Mouse (Mus musculus) cerebellum, postnatal 4 days (tissue): ENCODE data around the gene Slu7.

Experiments used
- DNase-seq, 2 experiments: peaks; one replicate each; pipeline ENCODE4 v3.0.0; 2022; ENCODE audit warnings: low spot score in 2 of 2, mixed read lengths in 1 of 2

Gene Slu7

DNA sequence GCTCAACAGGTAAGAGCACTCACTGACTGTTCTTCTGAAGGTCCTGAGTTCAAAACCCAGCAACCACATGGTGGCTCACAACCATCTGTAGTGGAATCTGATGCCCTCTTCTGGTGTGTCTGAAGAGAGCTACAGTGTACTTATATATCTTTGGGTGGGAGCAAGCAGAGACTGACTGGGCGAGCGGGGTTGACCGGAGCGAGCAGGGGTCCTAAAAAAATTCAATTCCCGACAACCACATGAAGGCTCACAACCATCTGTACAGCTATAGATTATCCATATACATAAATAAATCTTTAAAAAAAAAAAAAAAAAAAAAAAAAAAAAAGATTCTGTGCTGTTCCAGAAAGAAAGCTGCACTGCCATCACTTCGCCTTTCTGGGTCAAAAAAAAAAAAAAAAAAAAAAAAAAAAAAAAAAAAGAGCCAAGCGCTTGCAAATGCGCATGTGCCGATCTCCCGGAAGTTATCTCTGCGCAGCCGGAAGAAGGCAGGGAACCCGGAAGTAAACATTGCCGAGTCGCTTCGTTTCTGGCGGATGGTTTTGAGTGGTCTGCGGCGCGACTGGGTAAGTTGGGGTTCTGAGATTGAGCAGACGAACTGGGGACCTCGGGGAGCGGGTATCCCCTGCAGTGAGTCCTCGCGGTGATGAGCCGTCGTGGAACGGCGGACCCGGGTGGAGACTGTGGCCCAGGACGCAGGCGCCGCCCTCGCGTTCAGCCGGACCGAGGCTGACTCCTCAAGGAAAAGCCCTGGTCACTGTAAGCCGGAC lies at the start of gene Slu7:
Slu7 (plus strand) TSS at position 491 of the 770 bp plus-strand sequence.
- DNase-seq, result peak; percentile 29 to 65

- DNase-seq, result peak in 1 of 2 experiments; percentile 34
Measured at GRCm38 (mm10) chr11:43385055-43385649, 48.4 kb upstream of the Slu7 start.

- DNase-seq, result peak in 1 of 2 experiments; percentile 5
Measured at GRCm38 (mm10) chr11:43385716-43386115, 47.8 kb upstream of the Slu7 start.

- no peak for DNase-seq
Measured at GRCm38 (mm10) chr11:43387004-43387880, 46.3 kb upstream of the Slu7 start.

DNA sequence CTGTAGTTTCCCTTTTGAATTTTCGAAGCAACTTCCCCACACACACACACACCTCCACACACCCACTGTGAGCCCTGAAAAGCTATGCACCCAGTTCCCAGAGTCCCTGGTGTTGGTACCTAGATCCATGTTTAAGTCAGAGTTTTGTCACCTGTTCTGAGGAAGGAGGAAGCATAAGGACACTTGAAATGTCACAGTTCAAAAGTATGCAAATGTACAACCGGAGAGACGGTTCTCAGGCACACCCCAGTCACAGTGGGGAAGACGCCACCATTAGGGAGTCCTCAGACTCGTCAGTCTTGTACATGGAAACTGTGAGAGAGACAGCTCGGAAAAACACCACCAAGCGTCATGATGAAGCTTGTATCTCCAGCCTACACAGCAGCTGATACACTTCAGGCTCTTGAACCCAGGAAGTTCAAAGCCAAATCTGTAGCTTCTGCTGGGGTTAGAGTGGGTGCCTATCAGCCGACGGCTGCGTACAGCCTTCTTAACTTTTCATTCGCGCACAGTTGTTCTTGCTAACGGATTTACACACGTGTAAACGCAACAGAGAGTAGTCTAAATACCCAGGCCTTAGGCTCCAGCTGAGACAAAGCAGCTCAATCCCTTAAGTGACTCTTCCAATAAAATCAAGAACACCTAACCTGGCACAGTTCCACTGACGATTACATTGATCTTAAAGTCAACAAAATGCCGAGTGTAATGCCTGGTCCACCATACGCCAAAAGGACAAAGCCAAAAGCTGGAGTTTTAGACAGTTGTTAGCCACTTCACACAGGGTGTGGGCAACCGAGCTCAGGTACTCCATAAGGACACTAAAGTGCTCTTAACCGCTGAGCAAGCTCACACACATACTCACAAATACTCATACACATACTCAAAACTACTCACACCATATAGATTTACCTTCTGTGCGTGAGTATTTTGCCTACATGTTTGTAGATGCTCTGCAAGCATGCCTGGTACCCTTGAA lies 45.1 kb upstream of the Slu7 start:
- DNase-seq, result no peak

DNA sequence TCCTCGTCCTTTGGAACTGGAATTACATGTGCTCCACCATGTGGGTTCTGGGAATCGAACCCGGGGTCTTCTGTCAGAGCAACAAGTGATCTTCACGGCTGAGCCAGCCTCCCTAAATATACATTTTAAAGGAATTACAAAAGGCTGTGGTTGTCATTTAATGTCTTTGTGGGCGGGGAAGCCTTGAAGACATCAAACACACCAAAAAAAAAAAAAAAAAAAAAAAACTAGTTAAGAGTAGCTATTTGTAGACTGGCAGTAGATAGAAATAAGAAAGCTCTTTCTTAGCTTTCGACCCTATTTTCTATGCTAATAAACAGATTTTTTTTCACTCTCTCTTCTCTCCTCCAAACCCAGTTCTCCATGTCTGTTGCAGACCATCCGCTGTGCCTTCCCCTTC lies 44.4 kb upstream of the Slu7 start:
- DNase-seq, result no peak

DNA sequence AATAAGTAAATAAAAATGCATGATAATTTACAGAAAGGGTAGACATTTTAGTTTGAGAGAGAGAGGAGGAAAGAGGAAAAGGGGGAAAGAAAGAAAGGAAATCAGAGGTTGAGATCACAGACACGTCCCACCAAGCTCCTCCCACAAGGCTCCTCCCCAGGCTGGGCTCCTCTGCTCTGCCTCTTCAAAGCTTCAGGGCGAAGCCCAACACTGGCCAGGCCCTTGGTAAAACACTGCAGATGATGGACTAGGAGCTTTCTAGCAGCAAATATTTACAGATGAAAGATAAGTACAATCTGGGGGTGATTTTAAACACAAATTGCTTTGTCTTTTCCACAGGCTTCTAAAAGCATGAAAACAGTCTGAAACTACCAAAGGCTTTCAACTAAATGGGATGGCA lies 40.8 kb upstream of the Slu7 start:
- DNase-seq, result no peak

DNA sequence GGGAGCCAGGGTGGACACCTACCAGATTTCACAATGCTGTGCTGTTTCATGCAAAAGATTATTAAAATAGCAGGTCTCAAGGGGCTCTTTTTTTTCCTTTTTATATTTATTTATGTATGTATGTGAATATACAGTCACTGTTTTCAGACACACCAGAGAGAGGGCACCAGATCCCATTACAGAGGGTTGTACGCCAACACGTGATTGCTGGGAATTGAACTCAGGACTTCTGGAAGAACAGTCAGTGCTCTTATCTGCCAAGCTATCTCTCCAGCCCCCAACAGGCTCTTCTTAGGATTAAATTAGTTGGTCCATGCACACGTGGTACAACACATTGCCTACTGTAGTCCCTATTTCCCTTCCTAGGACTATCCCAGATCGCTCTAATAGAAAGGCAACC lies 40.2 kb upstream of the Slu7 start:
- no peak for DNase-seq

DNA sequence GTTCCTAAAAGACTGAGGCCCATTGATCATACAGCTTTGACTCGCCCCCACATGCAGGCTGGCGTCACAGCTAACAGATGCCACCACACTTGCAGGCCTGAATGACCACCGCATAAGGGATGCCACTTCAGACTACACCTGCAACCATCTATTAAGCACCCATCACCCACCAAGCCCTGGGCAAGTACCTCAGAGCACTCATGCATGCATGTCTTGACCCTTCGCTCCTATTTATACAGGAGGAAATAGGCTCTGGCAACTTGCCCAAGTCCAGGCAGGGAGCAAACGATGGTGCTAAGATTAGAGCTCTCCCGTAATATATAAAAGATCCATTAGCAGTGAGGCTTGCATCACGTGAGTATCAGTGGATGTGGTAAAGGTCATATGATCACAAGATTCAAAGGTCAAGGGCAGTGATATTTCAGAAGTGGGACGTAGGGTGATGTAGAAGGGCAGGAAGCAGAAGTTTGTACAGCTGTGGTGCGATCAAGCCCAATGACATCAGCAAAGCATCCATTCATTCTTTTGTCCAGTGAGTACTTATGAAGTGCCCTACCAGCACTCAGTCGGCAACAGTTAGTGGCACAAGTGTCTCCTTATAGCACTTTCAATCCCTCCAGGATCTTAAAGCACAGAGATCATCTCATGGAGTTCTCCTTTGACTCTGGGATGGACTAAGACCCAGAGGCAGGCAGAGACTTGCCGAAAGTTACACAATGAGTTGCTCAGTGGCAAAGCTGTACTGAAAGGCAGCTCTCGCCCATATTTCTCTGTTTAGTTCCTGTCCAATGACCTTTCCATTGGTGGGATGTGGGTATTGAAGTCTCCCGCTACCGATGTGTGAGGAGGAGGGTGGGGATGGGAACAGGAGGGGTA lies 38.2 kb upstream of the Slu7 start:
- no peak for DNase-seq

DNA sequence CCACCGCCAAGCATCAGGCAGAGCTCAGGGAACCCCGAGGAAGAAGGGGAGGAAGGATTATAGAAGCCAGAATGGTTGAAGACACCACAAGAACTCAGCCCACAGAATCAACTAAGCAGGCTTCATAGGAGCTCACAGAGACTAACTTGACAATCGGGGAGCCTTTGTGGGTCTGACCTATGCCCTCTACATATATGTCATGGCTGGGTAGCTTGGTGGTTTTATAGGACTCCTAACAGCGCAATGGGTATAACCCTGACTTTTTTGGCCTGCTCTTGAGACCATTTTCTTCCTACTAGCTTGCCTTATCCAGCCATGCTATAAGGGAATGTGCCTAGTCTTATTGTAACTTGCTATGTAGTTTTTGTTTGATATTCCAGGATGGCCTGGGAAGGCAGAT lies 37.3 kb upstream of the Slu7 start:
- DNase-seq, result no peak

GRCm38 (mm10) chr11:43396672-43397071 lies 36.9 kb upstream of the Slu7 start:
- DNase-seq, result no peak

- no peak for DNase-seq
Measured at GRCm38 (mm10) chr11:43399297-43399696, 34.2 kb upstream of the Slu7 start.

GRCm38 (mm10) chr11:43400131-43400530 lies 33.4 kb upstream of the Slu7 start:
- DNase-seq, result no peak

DNA sequence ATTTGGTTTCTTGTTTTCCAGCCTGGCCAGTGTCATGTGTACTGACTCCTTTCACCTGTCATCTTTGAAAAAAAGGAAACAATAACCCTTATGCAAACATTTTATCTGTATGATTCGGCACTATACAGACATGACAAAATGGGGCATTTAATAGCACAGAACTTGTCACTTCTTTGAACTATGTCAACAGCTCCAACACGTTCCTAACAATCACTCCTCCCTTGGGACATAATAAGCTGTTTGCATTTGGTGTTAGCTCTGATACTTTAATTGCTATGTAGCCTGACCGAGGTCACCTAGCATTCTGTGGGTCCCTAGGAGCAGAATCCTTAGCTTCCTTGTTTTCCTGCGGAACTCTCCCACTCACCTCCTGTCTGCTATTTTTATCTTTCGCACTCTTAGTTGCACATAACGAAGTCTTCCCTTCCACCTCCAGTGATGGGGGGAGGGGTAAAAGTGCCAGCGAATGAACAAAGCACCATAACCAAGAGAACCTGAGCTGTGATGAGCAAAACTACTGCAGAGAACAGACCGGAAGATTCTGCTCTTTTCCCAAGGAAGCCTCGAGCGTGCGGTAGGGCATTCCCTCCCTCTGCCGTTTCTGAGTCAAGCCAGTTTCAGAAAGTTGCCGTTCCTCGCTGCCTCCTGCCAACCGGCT lies 29.3 kb upstream of the Slu7 start:
- DNase-seq, result no peak

DNA sequence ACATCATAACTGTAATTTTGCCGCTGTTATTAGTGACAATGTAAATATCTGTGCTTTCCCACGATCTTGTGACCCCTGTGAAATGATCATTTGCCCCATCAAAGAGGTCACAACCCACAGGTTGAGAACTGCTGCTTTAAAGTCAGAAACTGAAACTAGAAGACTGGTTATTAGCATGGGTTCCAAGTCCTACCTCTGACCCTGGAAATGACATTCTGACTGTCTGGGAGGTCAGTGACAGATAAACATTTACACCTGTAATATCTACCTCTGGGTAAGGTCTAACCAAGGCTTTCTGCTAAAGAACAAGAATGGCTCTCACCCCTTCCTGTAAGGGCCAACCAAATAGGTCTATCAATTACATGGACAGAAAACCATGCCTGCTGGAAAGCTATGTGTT lies 24.7 kb upstream of the Slu7 start:
- no peak for DNase-seq

GRCm38 (mm10) chr11:43410291-43410690 lies 23.3 kb upstream of the Slu7 start:
- no peak for DNase-seq

GRCm38 (mm10) chr11:43411413-43411812 lies 22.1 kb upstream of the Slu7 start:
- peak; percentile 39 to 74 for DNase-seq

- DNase-seq, result peak; percentile 69 to 84
Measured at GRCm38 (mm10) chr11:43412771-43413451, 20.6 kb upstream of the Slu7 start.

DNA sequence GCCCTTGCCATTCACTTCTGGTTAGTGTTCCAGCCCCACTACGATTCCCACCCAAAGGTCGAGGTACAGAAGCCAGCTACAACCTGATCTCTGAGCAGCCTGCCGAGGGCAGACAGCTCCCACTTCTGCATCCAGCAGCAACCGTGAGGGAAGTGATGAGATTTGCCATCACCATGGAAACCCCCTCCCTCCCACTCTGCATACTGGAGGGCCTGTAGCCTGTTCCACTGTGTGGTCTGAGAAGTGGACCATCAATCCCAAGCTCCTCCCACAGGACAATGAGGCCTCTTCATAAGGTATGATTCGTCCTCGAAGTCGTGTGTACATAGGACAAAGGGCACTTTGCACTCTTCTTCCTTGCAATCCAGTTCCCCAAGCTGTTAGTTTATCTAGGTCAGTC lies 16.3 kb upstream of the Slu7 start:
- no peak for DNase-seq
